Mouse (Mus musculus) ovary, postnatal 14 days (tissue): ENCODE results near the gene Wdfy1.

Source experiments
- DNase-seq: peaks from one replicate; pipeline ENCODE4 v3.0.0; 2022; ENCODE audit warnings: low spot score

The Wdfy1 gene

GRCm38 (mm10) chr1:79760656-79761055 lies 15.3 kb downstream of the Wdfy1 start:
- no peak for DNase-seq

- DNase-seq: no peak
These were observed 16.4 kb downstream of the Wdfy1 start for GRCm38 (mm10) chr1:79759436-79759972.

- no peak for DNase-seq
These were observed 16.9 kb downstream of the Wdfy1 start for GRCm38 (mm10) chr1:79759006-79759405.

GRCm38 (mm10) chr1:79757597-79757996 lies 18.3 kb downstream of the Wdfy1 start:
- DNase-seq: no peak

- no peak for DNase-seq
These were observed 18.8 kb downstream of the Wdfy1 start for GRCm38 (mm10) chr1:79757161-79757560.

GRCm38 (mm10) chr1:79756417-79756816 lies 19.5 kb downstream of the Wdfy1 start:
- DNase-seq: no peak

- DNase-seq: no peak
These were observed 20.6 kb downstream of the Wdfy1 start for GRCm38 (mm10) chr1:79755376-79755775.

- DNase-seq: no peak
These were observed 21.0 kb downstream of the Wdfy1 start for GRCm38 (mm10) chr1:79754936-79755335.

GRCm38 (mm10) chr1:79753456-79753855 lies 22.5 kb downstream of the Wdfy1 start:
- no peak for DNase-seq

- DNase-seq: no peak
These were observed 23.1 kb downstream of the Wdfy1 start for GRCm38 (mm10) chr1:79752714-79753340.

GRCm38 (mm10) chr1:79752015-79752695 lies 23.8 kb downstream of the Wdfy1 start:
- no peak for DNase-seq

GRCm38 (mm10) chr1:79751186-79751585 lies 24.8 kb downstream of the Wdfy1 start:
- no peak for DNase-seq

GRCm38 (mm10) chr1:79746056-79746455 lies 29.9 kb downstream of the Wdfy1 start:
- DNase-seq: peak; percentile 7

- DNase-seq: no peak
These were observed 32.6 kb downstream of the Wdfy1 start for GRCm38 (mm10) chr1:79743385-79743784.

GRCm38 (mm10) chr1:79742949-79743348 lies 33.0 kb downstream of the Wdfy1 start:
- DNase-seq: no peak

- DNase-seq: no peak
These were observed 34.9 kb downstream of the Wdfy1 start for GRCm38 (mm10) chr1:79741002-79741401.

- no peak for DNase-seq
These were observed 36.2 kb downstream of the Wdfy1 start for GRCm38 (mm10) chr1:79739726-79740125.

- DNase-seq: no peak
These were observed 39.5 kb downstream of the Wdfy1 start for GRCm38 (mm10) chr1:79736408-79736807.

GRCm38 (mm10) chr1:79734794-79735193 lies 41.1 kb downstream of the Wdfy1 start:
- no peak for DNase-seq

- DNase-seq: no peak
These were observed 61.6 kb downstream of the Wdfy1 start for GRCm38 (mm10) chr1:79714152-79714923.

GRCm38 (mm10) chr1:79713081-79713480 lies 62.9 kb downstream of the Wdfy1 start:
- no peak for DNase-seq
